Mouse (Mus musculus) forebrain, embryonic 11.5 days (tissue): ENCODE measurements around the gene Fyco1. TPM values are rescaled to one million over a fixed set of nuclear protein-coding genes. Genes with fewer than 3 reads are reported as not detected.
A peak's percentile ranks its signal among the peaks of the same experiment; 100 is the strongest.

Experiments
- ATAC-seq: fragments of 200-750 bp; cut with Nextera tagmentation; replicated peaks from 2 replicates; pipeline ENCODE4 v1.8.0; 2017; ENCODE audit warnings: moderate TSS enrichment; ENCODE audit not compliant: low FRiP score
- DNase-seq: peaks from one replicate; pipeline ENCODE4 v3.0.0-alpha.2; 2017; ENCODE audit warnings: low spot score
- H3K27ac ChIP-seq: fragments of 300-500 bp; sonication (generic); 2 replicates; pipeline ENCODE4 v1.5.1; 2014; ENCODE audit warnings: low read depth, low read length
- H3K27me3 ChIP-seq: fragments of 300-500 bp; sonication (generic); 2 replicates; pipeline ENCODE4 v1.6.1; 2014; ENCODE audit warnings: mild to moderate bottlenecking, low read length, mixed read lengths; ENCODE audit not compliant: control insufficient read depth, insufficient read depth
- H3K36me3 ChIP-seq: fragments of 300-500 bp; sonication (generic); 2 replicates; pipeline ENCODE4 v1.6.1; 2014; ENCODE audit warnings: mild to moderate bottlenecking, low read length, moderate library complexity, mixed read lengths; ENCODE audit not compliant: control insufficient read depth, insufficient read depth
- H3K4me1 ChIP-seq: fragments of 300-500 bp; sonication (generic); replicated peaks from 2 replicates; pipeline ENCODE4 v1.6.1; 2014; ENCODE audit warnings: low read length, mixed read lengths; ENCODE audit not compliant: control insufficient read depth, insufficient read depth
- H3K4me2 ChIP-seq: fragments of 300-500 bp; sonication (generic); 2 replicates; pipeline ENCODE4 v1.6.1; 2014; ENCODE audit warnings: low read depth, mild to moderate bottlenecking, low read length, moderate library complexity, mixed read lengths; ENCODE audit not compliant: severe bottlenecking
- H3K4me3 ChIP-seq: fragments of 300-500 bp; sonication (generic); 2 replicates; pipeline ENCODE4 v1.5.1; 2014; ENCODE audit warnings: low read depth, low read length
- H3K9ac ChIP-seq: fragments of 300-500 bp; sonication (generic); 2 replicates; pipeline ENCODE4 v1.6.1; 2014; ENCODE audit warnings: low read length
- H3K9me3 ChIP-seq: fragments of 300-500 bp; sonication (generic); 2 replicates; pipeline ENCODE4 v1.6.1; 2016; ENCODE audit warnings: low read length, mixed read lengths; ENCODE audit not compliant: control insufficient read depth
- WGBS: fragments of 180-500 bp; shearing (Covaris S2); extraction: QIAGEN DNeasy Blood & Tissue Kit; methylation state at CpG from one replicate; pipeline ENCODE4 v1.1.7; 2014; 5-methylcytosine and 5-hydroxymethylcytosine counted together
- polyA plus RNA-seq: library from polyadenylated mRNA; unstranded; fragments of >200 nt; fragmentation: Nextera tagmentation; extraction: Ambion mirVana; gene quantifications from 2 replicates; pipeline ENCODE4 v1.2.1, GENCODE M21; 2014

Fyco1 gene
- polyA plus RNA-seq: 8.9 and 11.0 TPM in 2 replicates

DNA sequence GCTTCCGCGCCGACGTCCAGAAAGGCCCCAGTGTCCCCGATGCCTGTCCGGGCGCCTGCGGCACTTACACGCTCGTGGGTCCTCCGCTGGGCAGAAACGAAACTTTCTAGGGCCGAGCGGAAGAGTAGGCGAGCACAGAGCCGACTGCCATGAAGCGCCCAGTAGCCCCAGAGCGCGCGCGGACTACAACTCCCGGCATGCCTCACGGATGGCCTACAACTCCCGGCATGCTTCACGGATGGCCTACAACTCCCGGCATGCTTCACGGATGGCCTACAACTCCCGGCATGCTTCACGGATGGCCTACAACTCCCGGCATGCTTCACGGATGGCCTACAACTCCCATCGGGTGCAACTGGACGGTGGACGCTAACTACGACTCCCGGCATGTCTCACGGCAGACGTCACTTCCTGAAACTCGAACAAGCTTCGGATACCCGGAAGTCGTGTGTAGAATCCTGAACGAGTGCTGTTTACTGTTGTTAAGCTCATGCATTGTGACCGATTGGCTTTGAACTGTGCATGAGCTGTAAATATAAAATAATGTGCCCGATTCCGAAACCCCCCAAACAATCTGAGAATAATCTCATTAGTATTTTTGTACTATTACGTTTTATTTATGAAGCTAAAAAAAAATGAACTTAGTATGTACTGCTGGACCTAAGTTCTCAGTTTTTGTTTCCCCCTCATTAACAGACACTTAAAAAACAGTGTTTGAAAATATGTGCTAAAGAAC, at the start of gene Fyco1:
Fyco1 (minus strand) TSS at position 187 of the 736 bp plus-strand sequence.
- H3K4me1 ChIP-seq: peaks cover 5% of the 10 kb centered on the region; the same call in 1 of the 2 replicates
- ATAC-seq: peak; percentile 96
- no peaks in the 10 kb centered on the region for H3K9me3 ChIP-seq
- no peaks in the 10 kb centered on the region for H3K36me3 ChIP-seq
- H3K9ac ChIP-seq: peak within 1 kb of the TSS; percentile 79
- H3K4me3 ChIP-seq: peak within 1 kb of the TSS; percentile 64
- no peaks in the 10 kb centered on the region for H3K27me3 ChIP-seq
- H3K27ac ChIP-seq: peak within 1 kb of the TSS; percentile 59; the same call in 1 of the 2 replicates
- DNase-seq: peak; percentile 94
- under 1% methylated on average over 46 of the region's 47 CpGs for WGBS
- H3K4me2 ChIP-seq: peak within 1 kb of the TSS; percentile 76

DNA sequence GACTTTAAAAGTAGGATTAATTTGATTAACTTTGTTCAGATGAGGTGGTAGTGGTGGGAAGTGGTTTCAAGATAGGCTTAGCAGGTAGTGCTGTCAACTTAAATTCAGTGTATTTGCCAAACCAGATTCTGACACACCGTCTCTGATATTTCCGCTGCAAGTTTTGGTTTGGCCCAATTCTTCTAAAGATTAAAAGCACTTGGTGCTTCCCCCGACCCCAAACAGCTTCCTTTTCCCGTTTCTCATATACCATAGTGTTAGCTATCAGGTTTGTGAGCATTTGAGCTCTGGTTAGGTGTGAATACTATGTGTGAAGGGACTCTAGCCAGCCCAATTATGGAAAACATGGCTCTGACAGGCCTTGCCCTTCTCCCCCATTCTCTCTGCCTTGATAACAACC, 20.4 kb upstream of the Fyco1 start:
- Histone ChIP-seq H3K27ac (no peak overlapping the region), H3K4me2 (no peak overlapping the region), H3K9me3 (no peaks in the 10 kb centered on the region), H3K27me3 (no peaks in the 10 kb centered on the region), H3K36me3 (no peaks in the 10 kb centered on the region), H3K4me3 (no peak overlapping the region), H3K9ac (no peak overlapping the region), H3K4me1 (no peaks in the 10 kb centered on the region)
- WGBS: 78% methylated on average over 4 of the region's 4 CpGs
- no peak for ATAC-seq
- DNase-seq: no peak

DNA sequence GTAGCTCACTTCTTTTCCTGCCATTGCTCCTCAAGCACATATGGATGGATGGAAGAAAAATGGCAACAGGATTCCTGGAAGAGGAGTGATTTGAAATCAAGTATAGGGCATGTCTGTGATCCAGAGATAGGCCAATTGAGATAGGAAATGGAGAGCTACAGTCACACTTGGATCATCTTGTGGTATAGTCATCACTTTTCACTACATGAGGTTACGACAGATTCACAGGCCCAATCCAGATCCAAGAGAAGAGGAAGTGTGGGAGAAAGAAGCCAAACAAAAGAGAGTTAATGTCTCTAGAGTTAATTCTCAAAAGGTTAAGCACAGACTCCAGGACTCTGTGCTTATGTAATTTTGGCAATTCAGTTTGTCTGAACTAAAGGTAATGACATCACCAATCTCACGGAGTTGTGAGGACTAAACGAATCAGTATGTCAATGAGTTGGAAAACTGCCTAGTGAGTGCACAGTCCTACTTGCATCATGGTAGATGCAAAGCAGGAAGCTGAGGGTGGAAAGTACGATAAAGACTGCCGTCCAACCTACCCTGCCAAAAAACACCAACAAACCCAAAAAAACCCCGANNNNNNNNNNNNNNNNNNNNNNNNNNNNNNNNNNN, 17.6 kb upstream of the Fyco1 start:
- WGBS: 69% methylated on average over 4 of the region's 6 CpGs
- no peak overlapping the region for H3K4me3 ChIP-seq

DNA sequence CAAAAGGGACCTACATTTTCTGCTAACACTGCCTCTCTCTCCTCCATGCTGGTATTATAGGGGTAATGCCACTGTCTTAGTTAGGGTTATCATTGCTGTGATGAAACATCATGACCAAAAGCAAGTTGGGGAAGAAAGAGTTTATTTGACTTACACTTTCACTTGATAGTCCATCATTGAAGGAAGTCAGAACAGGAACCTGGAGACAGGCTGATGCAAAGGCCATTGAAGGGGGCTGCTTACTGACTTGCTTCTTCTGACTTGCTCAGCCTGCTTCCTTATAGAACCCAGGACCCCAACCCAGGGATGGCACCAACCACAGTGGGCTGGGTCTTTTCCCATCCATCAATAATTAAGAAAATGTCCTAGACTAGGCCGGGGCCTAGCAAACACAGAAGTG, 11.9 kb upstream of the Fyco1 start:
- WGBS: 92% methylated on average over 1 of the region's 1 CpGs
- Histone ChIP-seq H3K4me3 (no peak overlapping the region), H3K9ac (no peak overlapping the region), H3K9me3 (no peaks in the 10 kb centered on the region), H3K27me3 (no peaks in the 10 kb centered on the region), H3K4me1 (no peaks in the 10 kb centered on the region), H3K27ac (no peak overlapping the region), H3K36me3 (no peaks in the 10 kb centered on the region), H3K4me2 (no peak overlapping the region)
- DNase-seq (no peak), ATAC-seq (no peak)

More for the DNA sequence above, 17.6 kb upstream of the Fyco1 start:
- DNase-seq: no peak
- Histone ChIP-seq H3K4me1 (no peaks in the 10 kb centered on the region), H3K27ac (no peak overlapping the region), H3K9ac (no peak overlapping the region), H3K9me3 (no peaks in the 10 kb centered on the region), H3K4me2 (no peak overlapping the region), H3K27me3 (no peaks in the 10 kb centered on the region), H3K36me3 (no peaks in the 10 kb centered on the region)
- no peak for ATAC-seq

DNA sequence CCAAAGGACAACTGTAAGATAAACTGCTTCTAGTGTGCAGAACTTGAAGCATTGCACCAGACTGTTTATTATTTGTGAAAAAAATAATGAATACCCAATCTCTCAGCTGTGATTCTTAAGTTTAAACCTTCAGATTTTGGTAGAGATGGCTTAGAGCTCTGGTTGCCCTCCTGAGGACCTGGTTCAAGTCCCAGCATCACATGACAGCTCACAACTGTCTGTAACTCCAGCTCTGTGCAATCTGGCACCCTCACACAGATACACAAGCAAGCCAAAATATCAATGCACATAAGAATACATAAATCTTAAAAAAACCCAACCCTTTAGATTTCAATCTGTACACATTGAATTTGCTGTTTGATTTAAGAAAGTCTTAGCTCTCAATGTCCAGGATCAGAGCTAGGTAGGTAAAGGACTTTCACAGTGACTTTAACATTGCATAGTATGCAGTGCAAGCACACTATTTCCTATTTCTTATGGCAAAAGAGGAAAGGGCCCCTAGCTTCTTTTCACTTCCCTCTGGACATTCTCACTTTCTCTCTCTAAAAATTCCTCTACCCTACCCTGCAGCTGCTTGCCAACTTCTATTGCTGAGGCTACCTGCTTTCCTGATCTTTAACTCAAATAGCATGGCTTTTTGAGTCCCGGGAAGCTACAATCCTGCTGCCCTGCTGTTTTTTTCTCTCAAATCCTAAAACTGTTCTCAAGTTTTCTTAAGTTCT, 11.4 kb upstream of the Fyco1 start:
- H3K4me1 ChIP-seq: no peaks in the 10 kb centered on the region
- H3K9ac ChIP-seq: no peak overlapping the region
- H3K27ac ChIP-seq: no peak overlapping the region
- no peak for DNase-seq
- no peaks in the 10 kb centered on the region for H3K36me3 ChIP-seq
- 89% methylated on average over 1 of the region's 1 CpGs for WGBS
- no peaks in the 10 kb centered on the region for H3K27me3 ChIP-seq
- no peak overlapping the region for H3K4me2 ChIP-seq
- no peak overlapping the region for H3K4me3 ChIP-seq
- H3K9me3 ChIP-seq: no peaks in the 10 kb centered on the region
- no peak for ATAC-seq

DNA sequence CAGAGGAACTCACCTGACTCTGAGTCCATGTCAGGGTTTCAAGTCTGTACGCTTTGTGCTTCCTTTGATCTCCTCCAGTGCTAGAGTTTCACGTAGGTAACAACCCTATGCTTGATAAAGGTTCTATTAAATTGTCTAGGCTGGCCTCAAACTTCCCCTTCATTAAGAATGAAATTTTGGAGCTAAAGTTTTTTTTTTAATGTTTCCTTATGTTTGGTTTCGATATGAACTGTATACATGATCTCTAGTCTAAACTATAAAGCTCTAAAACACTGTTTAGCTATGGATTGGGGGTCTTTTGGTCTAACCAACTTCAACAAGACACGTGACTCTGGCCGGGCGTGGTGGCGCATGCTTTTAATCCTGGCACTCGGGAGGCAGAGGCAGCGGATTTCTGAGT, 10.2 kb upstream of the Fyco1 start, which contains the start of gene Xcr1:
Xcr1 (minus strand) TSS at position 101 of the 400 bp plus-strand sequence.
- Histone ChIP-seq H3K9ac (no peak within 1 kb of the TSS), H3K4me1 (no peaks in the 10 kb centered on the region), H3K4me3 (no peak within 1 kb of the TSS), H3K9me3 (no peaks in the 10 kb centered on the region), H3K4me2 (no peak within 1 kb of the TSS), H3K27me3 (no peaks in the 10 kb centered on the region), H3K27ac (no peak within 1 kb of the TSS), H3K36me3 (no peaks in the 10 kb centered on the region)
- no peak for DNase-seq
- WGBS: 85% methylated on average over 9 of the region's 9 CpGs
- ATAC-seq: no peak

DNA sequence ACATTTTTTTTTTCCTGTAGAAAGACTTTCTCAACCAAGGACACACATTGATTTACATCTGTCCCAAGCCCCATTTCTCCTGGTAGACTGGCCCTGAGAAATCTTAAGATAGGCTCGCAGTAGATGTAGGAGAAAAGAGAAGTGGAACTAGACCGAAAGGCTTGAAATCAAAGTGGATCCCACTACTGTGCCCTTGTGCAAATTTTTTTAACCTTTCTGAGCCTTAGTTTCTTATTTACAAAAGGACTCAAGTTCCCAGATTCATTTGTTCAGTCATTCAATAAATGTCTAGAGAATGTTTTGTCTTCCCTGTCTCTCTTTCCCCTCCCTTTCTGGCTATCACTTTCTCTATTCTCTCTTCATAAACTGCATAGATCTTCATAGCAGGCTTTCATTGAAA, 5.1 kb upstream of the Fyco1 start:
- WGBS: 94% methylated on average over 2 of the region's 2 CpGs
- Histone ChIP-seq H3K4me3 (no peak overlapping the region), H3K9ac (no peak overlapping the region), H3K27ac (no peak overlapping the region), H3K36me3 (no peaks in the 10 kb centered on the region), H3K9me3 (no peaks in the 10 kb centered on the region), H3K4me1 (no peaks in the 10 kb centered on the region), H3K27me3 (no peaks in the 10 kb centered on the region), H3K4me2 (no peak overlapping the region)
- DNase-seq (no peak), ATAC-seq (no peak)

DNA sequence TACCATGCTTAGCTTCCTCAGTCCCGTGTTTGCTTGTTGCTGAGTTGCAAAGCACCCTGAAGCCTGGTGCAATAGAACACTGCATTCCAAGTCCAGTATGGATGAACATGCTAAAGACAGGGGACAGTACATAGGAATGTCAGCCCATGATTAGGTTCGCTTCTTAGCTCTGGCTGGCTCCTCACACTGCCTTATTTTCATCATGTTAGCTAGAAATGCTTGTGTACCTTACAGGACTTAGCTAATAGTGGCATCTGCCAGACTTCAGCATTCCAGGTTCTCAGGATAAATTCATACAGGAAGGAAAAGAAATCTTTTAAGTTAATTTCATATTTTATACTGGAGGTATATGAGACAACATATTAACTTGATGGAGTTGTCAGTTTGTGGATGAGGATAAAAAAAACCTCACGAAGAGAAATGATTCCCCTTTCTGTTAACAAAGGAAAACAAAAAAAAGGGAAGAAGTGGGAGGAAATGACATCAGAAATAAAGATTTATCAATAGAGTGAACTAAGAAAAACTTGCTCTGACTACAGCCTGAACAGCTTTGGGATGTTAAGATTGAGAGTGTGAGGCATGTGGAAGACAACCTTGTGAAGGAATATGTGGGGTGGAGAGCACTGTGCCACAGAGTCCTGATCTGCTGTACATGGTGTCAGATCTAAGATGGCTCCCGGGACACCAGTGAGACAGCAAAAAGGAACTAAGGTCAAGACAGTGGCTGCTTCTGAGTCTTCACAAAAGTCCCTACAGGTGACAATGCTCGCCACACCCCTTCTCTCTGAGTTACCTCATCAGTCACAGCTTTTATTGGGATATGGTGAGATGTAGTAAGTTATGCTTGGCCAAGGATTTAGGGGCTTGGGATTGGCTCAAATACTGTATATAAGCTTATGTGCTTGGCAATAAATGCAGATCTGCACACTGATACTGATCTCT, 1.0 kb upstream of the Fyco1 start:
- WGBS: 69% methylated on average over 5 of the region's 5 CpGs
- Histone ChIP-seq H3K4me3 (peak overlapping the region; percentile 17), H3K9ac (peak overlapping the region; percentile 37; the same call in 1 of the 2 replicates), H3K4me2 (peak overlapping the region; percentile 51), H3K36me3 (no peaks in the 10 kb centered on the region), H3K27ac (no peak overlapping the region), H3K4me1 (peaks cover 5% of the 10 kb centered on the region; the same call in 1 of the 2 replicates), H3K9me3 (no peaks in the 10 kb centered on the region), H3K27me3 (no peaks in the 10 kb centered on the region)
- DNase-seq (no peak), ATAC-seq (peak; percentile 32)
